Mouse (Mus musculus): ENCODE results near the gene Capn12. TPM values are rescaled to one million over a fixed set of nuclear protein-coding genes. Genes with fewer than 3 reads are reported as not detected.

Capn12 gene
- polyA plus RNA-seq, 1 experiment from 2014 or later: 0.80 TPM

- WGBS: 83% methylated on average over 4 of the region's 4 CpGs
- H3K9ac ChIP-seq (replicated peaks): no peak overlapping the region
- H3K9me3 ChIP-seq: no peaks in the 10 kb centered on the region
- no peaks in the 10 kb centered on the region for H3K27me3 ChIP-seq
- H3K36me3 ChIP-seq: no peaks in the 10 kb centered on the region
- no peak overlapping the region for H3K4me3 ChIP-seq
- no peak overlapping the region; the same call in 1 of the 2 replicates for H3K27ac ChIP-seq (replicated peaks)
- H3K4me2 ChIP-seq (replicated peaks): no peak overlapping the region
- peaks cover 22% of the 10 kb centered on the region for H3K4me1 ChIP-seq
- ATAC-seq (replicated peaks): no peak
Measured at GRCm38 (mm10) chr7:28941129-28941528, 59.9 kb downstream of the Capn12 start.

- WGBS: 83% methylated on average over 4 of the region's 4 CpGs
- H3K27ac ChIP-seq (replicated peaks): no peak overlapping the region
- no peak for ATAC-seq (replicated peaks)
- H3K4me2 ChIP-seq (replicated peaks): no peak overlapping the region
- no peak overlapping the region for H3K9ac ChIP-seq (replicated peaks)
- no peak overlapping the region for H3K4me3 ChIP-seq
- peaks cover 26% of the 10 kb centered on the region for H3K4me1 ChIP-seq
- no peaks in the 10 kb centered on the region for H3K9me3 ChIP-seq
- no peaks in the 10 kb centered on the region for H3K27me3 ChIP-seq
- no peaks in the 10 kb centered on the region for H3K36me3 ChIP-seq
Measured at GRCm38 (mm10) chr7:28941542-28941941, 60.3 kb downstream of the Capn12 start.

Other genes with a start within 250 kb of the Capn12 start
- gene Fbxo27, start 188.6 kb upstream of the Capn12 start, polyA plus RNA-seq (2015; fragmentation: Nextera tagmentation; extraction: Ambion mirVana): 6.3 TPM in 2 replicates
- gene Fbxo17, start 164.6 kb upstream of the Capn12 start, polyA plus RNA-seq (2015; fragmentation: Nextera tagmentation; extraction: Ambion mirVana): 3.3 and 3.8 TPM in 2 replicates
- 109 and 113 TPM in 2 replicates for gene Mrps12, start 139.6 kb upstream of the Capn12 start, polyA plus RNA-seq (2015; fragmentation: Nextera tagmentation; extraction: Ambion mirVana)
- gene Sars2, start 139.4 kb upstream of the Capn12 start, polyA plus RNA-seq (2015; fragmentation: Nextera tagmentation; extraction: Ambion mirVana): 18.5 and 18.6 TPM in 2 replicates
- 0.27 TPM in 1 of 2 replicates, not detected in the other for gene Ccer2, start 125.2 kb upstream of the Capn12 start, polyA plus RNA-seq (2015; fragmentation: Nextera tagmentation; extraction: Ambion mirVana)
- gene Sirt2, start 114.7 kb upstream of the Capn12 start, polyA plus RNA-seq (2015; fragmentation: Nextera tagmentation; extraction: Ambion mirVana): 105 and 109 TPM in 2 replicates
- 59.0 and 62.0 TPM in 2 replicates for gene Nfkbib, start 113.9 kb upstream of the Capn12 start, polyA plus RNA-seq (2015; fragmentation: Nextera tagmentation; extraction: Ambion mirVana)
- gene Rinl, start 92.5 kb upstream of the Capn12 start, polyA plus RNA-seq (2015; fragmentation: Nextera tagmentation; extraction: Ambion mirVana): 1.8 and 2.5 TPM in 2 replicates
- gene Hnrnpl, start 72.9 kb upstream of the Capn12 start, polyA plus RNA-seq (2015; fragmentation: Nextera tagmentation; extraction: Ambion mirVana): 231 and 243 TPM in 2 replicates
- 85.2 and 86.5 TPM in 2 replicates for gene Ech1, start 56.2 kb upstream of the Capn12 start, polyA plus RNA-seq (2015; fragmentation: Nextera tagmentation; extraction: Ambion mirVana)
- 4.2 and 4.9 TPM in 2 replicates for gene Lgals4, start 47.6 kb upstream of the Capn12 start, polyA plus RNA-seq (2015; fragmentation: Nextera tagmentation; extraction: Ambion mirVana)
- 2.6 and 3.5 TPM in 2 replicates for gene Lgals7, start 17.6 kb upstream of the Capn12 start, polyA plus RNA-seq (2015; fragmentation: Nextera tagmentation; extraction: Ambion mirVana)
- gene Actn4, start 80.9 kb downstream of the Capn12 start, polyA plus RNA-seq (2015; fragmentation: Nextera tagmentation; extraction: Ambion mirVana): 134 TPM in 2 replicates
- 303 and 307 TPM in 2 replicates for gene Eif3k, start 100.4 kb downstream of the Capn12 start, polyA plus RNA-seq (2015; fragmentation: Nextera tagmentation; extraction: Ambion mirVana)
- 5.5 and 7.7 TPM in 2 replicates for gene Map4k1, start 100.6 kb downstream of the Capn12 start, polyA plus RNA-seq (2015; fragmentation: Nextera tagmentation; extraction: Ambion mirVana)
- gene Ryr1, start 243.8 kb downstream of the Capn12 start, polyA plus RNA-seq (2015; fragmentation: Nextera tagmentation; extraction: Ambion mirVana): 13.3 and 15.6 TPM in 2 replicates

Data from forebrain, embryonic 15.5 days (tissue).